Mouse (Mus musculus): ENCODE data around the gene Farsa. TPM values are rescaled to one million over a fixed set of nuclear protein-coding genes. Genes with fewer than 3 reads are reported as not detected.

Farsa gene
- polyA plus RNA-seq, 1 experiment, result 50.4 TPM

- H3K4me3 ChIP-seq (ENCODE audit: control insufficient read depth, low read depth, low read length), result no peak overlapping the region
- H3K27ac ChIP-seq (ENCODE audit: control insufficient read depth, insufficient read depth, low read depth, low read length), result no peak overlapping the region
- no peak for TF ChIP-seq POLR2A (IDR thresholded peaks at IDR 0.05; ENCODE audit: control insufficient read depth, low read depth, low read length)
- TF ChIP-seq CTCF (IDR thresholded peaks at IDR 0.05; ENCODE audit: control insufficient read depth, insufficient read depth, insufficient replicate concordance, low read depth, low read length), result no peak
- no peaks in the 10 kb centered on the region; the same call in 1 of the 2 replicates for H3K36me3 ChIP-seq (ENCODE audit: control insufficient read depth, insufficient read depth, low read length)
- H3K4me1 ChIP-seq (ENCODE audit: control insufficient read depth, insufficient read depth, low read length), result no peaks in the 10 kb centered on the region
- no peaks in the 10 kb centered on the region for H3K27me3 ChIP-seq (ENCODE audit: control insufficient read depth, insufficient read depth, low read length)
Observed at GRCm38 (mm10) chr8:84884728-84885127, 27.9 kb downstream of the Farsa start.

GRCm38 (mm10) chr8:84888280-84888679, 31.5 kb downstream of the Farsa start:
- Histone ChIP-seq H3K36me3 (ENCODE audit: control insufficient read depth, insufficient read depth, low read length) (no peaks in the 10 kb centered on the region; the same call in 1 of the 2 replicates), H3K4me3 (ENCODE audit: control insufficient read depth, low read depth, low read length) (no peak overlapping the region), H3K27ac (ENCODE audit: control insufficient read depth, insufficient read depth, low read depth, low read length) (no peak overlapping the region), H3K4me1 (ENCODE audit: control insufficient read depth, insufficient read depth, low read length) (peaks cover 5% of the 10 kb centered on the region), H3K27me3 (ENCODE audit: control insufficient read depth, insufficient read depth, low read length) (no peaks in the 10 kb centered on the region)
- TF ChIP-seq CTCF (IDR thresholded peaks at IDR 0.05; ENCODE audit: control insufficient read depth, insufficient read depth, insufficient replicate concordance, low read depth, low read length) (no peak), POLR2A (IDR thresholded peaks at IDR 0.05; ENCODE audit: control insufficient read depth, low read depth, low read length) (no peak)

- Histone ChIP-seq H3K4me1 (ENCODE audit: control insufficient read depth, insufficient read depth, low read length) (peaks cover 11% of the 10 kb centered on the region), H3K36me3 (ENCODE audit: control insufficient read depth, insufficient read depth, low read length) (no peaks in the 10 kb centered on the region; the same call in 1 of the 2 replicates), H3K4me3 (ENCODE audit: control insufficient read depth, low read depth, low read length) (no peak overlapping the region), H3K27me3 (ENCODE audit: control insufficient read depth, insufficient read depth, low read length) (no peaks in the 10 kb centered on the region), H3K27ac (ENCODE audit: control insufficient read depth, insufficient read depth, low read depth, low read length) (no peak overlapping the region)
- TF ChIP-seq POLR2A (IDR thresholded peaks at IDR 0.05; ENCODE audit: control insufficient read depth, low read depth, low read length) (no peak), CTCF (IDR thresholded peaks at IDR 0.05; ENCODE audit: control insufficient read depth, insufficient read depth, insufficient replicate concordance, low read depth, low read length) (no peak)
Observed at GRCm38 (mm10) chr8:84889141-84889540, 32.4 kb downstream of the Farsa start.

GRCm38 (mm10) chr8:84892993-84893708, 36.4 kb downstream of the Farsa start:
- Histone ChIP-seq H3K27me3 (ENCODE audit: control insufficient read depth, insufficient read depth, low read length) (no peaks in the 10 kb centered on the region), H3K4me1 (ENCODE audit: control insufficient read depth, insufficient read depth, low read length) (peaks cover 11% of the 10 kb centered on the region), H3K4me3 (ENCODE audit: control insufficient read depth, low read depth, low read length) (peak overlapping the region; percentile 83), H3K36me3 (ENCODE audit: control insufficient read depth, insufficient read depth, low read length) (no peaks in the 10 kb centered on the region), H3K27ac (ENCODE audit: control insufficient read depth, insufficient read depth, low read depth, low read length) (no peak overlapping the region)
- TF ChIP-seq POLR2A (IDR thresholded peaks at IDR 0.05; ENCODE audit: control insufficient read depth, low read depth, low read length) (no peak), CTCF (IDR thresholded peaks at IDR 0.05; ENCODE audit: control insufficient read depth, insufficient read depth, insufficient replicate concordance, low read depth, low read length) (no peak)

GRCm38 (mm10) chr8:84893709-84894134, 36.9 kb downstream of the Farsa start, which contains the start of gene Gcdh:
TSS of gene Gcdh (minus strand) at chr8:84893921.
- Histone ChIP-seq H3K36me3 (ENCODE audit: control insufficient read depth, insufficient read depth, low read length) (no peaks in the 10 kb centered on the region), H3K27ac (ENCODE audit: control insufficient read depth, insufficient read depth, low read depth, low read length) (no peak within 1 kb of the TSS)
- TF ChIP-seq POLR2A (IDR thresholded peaks at IDR 0.05; ENCODE audit: control insufficient read depth, low read depth, low read length) (peak; percentile 40; the same call in 1 of the 2 replicates), CTCF (IDR thresholded peaks at IDR 0.05; ENCODE audit: control insufficient read depth, insufficient read depth, insufficient replicate concordance, low read depth, low read length) (no peak)

GRCm38 (mm10) chr8:84895963-84896362, 39.2 kb downstream of the Farsa start:
- Histone ChIP-seq H3K4me3 (ENCODE audit: control insufficient read depth, low read depth, low read length) (no peak overlapping the region), H3K27ac (ENCODE audit: control insufficient read depth, insufficient read depth, low read depth, low read length) (no peak overlapping the region), H3K36me3 (ENCODE audit: control insufficient read depth, insufficient read depth, low read length) (no peaks in the 10 kb centered on the region), H3K4me1 (ENCODE audit: control insufficient read depth, insufficient read depth, low read length) (peaks cover 11% of the 10 kb centered on the region), H3K27me3 (ENCODE audit: control insufficient read depth, insufficient read depth, low read length) (no peaks in the 10 kb centered on the region)
- TF ChIP-seq CTCF (IDR thresholded peaks at IDR 0.05; ENCODE audit: control insufficient read depth, insufficient read depth, insufficient replicate concordance, low read depth, low read length) (no peak), POLR2A (IDR thresholded peaks at IDR 0.05; ENCODE audit: control insufficient read depth, low read depth, low read length) (no peak)

More at GRCm38 (mm10) chr8:84893709-84894134, 36.9 kb downstream of the Farsa start, which contains the start of gene Gcdh:
- Histone ChIP-seq H3K4me1 (ENCODE audit: control insufficient read depth, insufficient read depth, low read length) (peaks cover 11% of the 10 kb centered on the region), H3K4me3 (ENCODE audit: control insufficient read depth, low read depth, low read length) (peak within 1 kb of the TSS; percentile 83), H3K27me3 (ENCODE audit: control insufficient read depth, insufficient read depth, low read length) (no peaks in the 10 kb centered on the region)

- H3K27me3 ChIP-seq (ENCODE audit: control insufficient read depth, insufficient read depth, low read length), result no peaks in the 10 kb centered on the region; the same call in 1 of the 2 replicates
- H3K27ac ChIP-seq (ENCODE audit: control insufficient read depth, insufficient read depth, low read depth, low read length), result no peak overlapping the region
- peaks cover 22% of the 10 kb centered on the region for H3K4me1 ChIP-seq (ENCODE audit: control insufficient read depth, insufficient read depth, low read length)
- no peaks in the 10 kb centered on the region for H3K36me3 ChIP-seq (ENCODE audit: control insufficient read depth, insufficient read depth, low read length)
- no peak overlapping the region for H3K4me3 ChIP-seq (ENCODE audit: control insufficient read depth, low read depth, low read length)
- TF ChIP-seq POLR2A (IDR thresholded peaks at IDR 0.05; ENCODE audit: control insufficient read depth, low read depth, low read length) (no peak), CTCF (IDR thresholded peaks at IDR 0.05; ENCODE audit: control insufficient read depth, insufficient read depth, insufficient replicate concordance, low read depth, low read length) (no peak)
Observed at GRCm38 (mm10) chr8:84901071-84901470, 44.3 kb downstream of the Farsa start.
